Mouse (Mus musculus): Measurements from ENCODE around the gene Nek3. TPM values are rescaled to one million over a fixed set of nuclear protein-coding genes. Genes with fewer than 3 reads are reported as not detected.
"Not testable (repeated sequence)": the region's sequence is repeated elsewhere in the genome, so short reads cannot be mapped to it uniquely, and the experiment has no call there.

Gene Nek3
- polyA plus RNA-seq, 1 experiment from 2014 or later: 7.2 TPM

- 86% methylated on average over 4 of the region's 4 CpGs for WGBS
- peaks cover 16% of the 10 kb centered on the region; the same call in 1 of the 2 replicates for H3K36me3 ChIP-seq (ENCODE audit: poor library complexity, severe bottlenecking)
- H3K9ac ChIP-seq: no peak overlapping the region
- ATAC-seq: no peak
- H3K27ac ChIP-seq: no peak overlapping the region
- H3K9me3 ChIP-seq (replicated peaks): no peaks in the 10 kb centered on the region
- no peak overlapping the region for H3K4me3 ChIP-seq
- H3K4me1 ChIP-seq: no peaks in the 10 kb centered on the region
- no peaks in the 10 kb centered on the region for H3K27me3 ChIP-seq
- H3K4me2 ChIP-seq: no peak overlapping the region
Observed at GRCm38 (mm10) chr8:22141836-22142385, 24.3 kb downstream of the Nek3 start.

DNA sequence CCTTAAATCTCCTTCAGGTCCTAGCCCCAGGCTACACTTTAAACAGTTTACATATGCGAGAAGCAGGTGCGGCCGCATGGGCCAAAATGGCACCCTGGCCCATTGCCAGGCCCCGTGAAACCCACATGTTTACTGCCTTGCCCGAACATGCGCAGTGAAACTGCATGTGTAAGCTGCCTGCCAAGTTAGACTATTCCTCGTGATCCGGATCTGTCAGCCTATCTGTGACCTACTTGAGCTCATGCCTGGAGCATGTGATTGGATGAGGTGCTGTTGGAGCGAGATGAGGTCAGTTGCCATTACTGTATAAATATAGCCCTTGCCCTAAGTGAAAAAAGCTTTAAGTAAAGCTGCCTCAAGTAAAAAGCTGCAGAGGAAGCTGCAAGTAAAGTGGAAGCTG lies 29.8 kb downstream of the Nek3 start:
- H3K9me3 ChIP-seq (replicated peaks); H3K4me2 ChIP-seq; H3K4me3 ChIP-seq; ATAC-seq; H3K9ac ChIP-seq; H3K4me1 ChIP-seq; H3K27me3 ChIP-seq; H3K27ac ChIP-seq: not testable (repeated sequence)
- 85% methylated on average over 9 of the region's 9 CpGs for WGBS
- H3K36me3 ChIP-seq (ENCODE audit: poor library complexity, severe bottlenecking): peaks cover 13% of the 10 kb centered on the region

- WGBS: 88% methylated on average over 5 of the region's 5 CpGs
- H3K27ac ChIP-seq: no peak overlapping the region
- H3K4me1 ChIP-seq: no peaks in the 10 kb centered on the region
- no peak overlapping the region for H3K9ac ChIP-seq
- ATAC-seq: no peak
- peaks cover 18% of the 10 kb centered on the region for H3K36me3 ChIP-seq (ENCODE audit: poor library complexity, severe bottlenecking)
- H3K4me2 ChIP-seq: no peak overlapping the region
- H3K4me3 ChIP-seq: no peak overlapping the region
- no peaks in the 10 kb centered on the region for H3K27me3 ChIP-seq
- no peaks in the 10 kb centered on the region for H3K9me3 ChIP-seq (replicated peaks)
Observed at GRCm38 (mm10) chr8:22134750-22135135, 31.5 kb downstream of the Nek3 start.

DNA sequence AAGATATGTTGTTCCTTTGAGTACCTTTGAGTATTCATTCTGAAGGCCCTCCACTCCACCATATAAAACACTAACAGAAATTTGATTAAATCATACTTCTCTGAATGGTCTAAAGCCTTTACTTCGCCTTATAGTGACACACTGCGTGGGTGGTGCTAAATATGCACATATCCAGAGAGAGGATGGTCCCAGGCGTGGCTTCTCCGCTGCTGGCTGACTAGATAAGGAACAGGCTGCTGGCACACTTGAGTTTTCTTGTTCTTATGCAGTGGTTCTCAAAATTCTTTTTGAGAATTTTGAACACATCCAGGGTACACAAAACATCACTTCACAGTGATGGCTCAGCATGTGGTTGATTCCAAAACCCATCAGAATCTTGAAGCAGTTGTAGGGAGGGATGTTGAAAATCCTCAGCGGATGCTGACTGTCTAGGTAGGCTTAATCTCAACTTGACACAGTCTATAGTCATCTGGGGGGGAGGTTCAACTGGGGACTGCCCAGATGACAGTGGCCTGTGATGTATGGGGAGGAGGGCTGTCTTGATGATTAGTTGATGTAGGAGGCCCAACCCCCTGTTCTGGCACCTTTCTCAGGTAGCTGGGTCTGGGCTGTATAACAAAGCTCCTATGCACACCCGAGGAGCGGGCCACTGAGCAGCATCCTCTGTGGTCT lies 32.0 kb downstream of the Nek3 start:
- H3K9ac ChIP-seq: no peak overlapping the region
- no peak for ATAC-seq
- no peak overlapping the region for H3K4me2 ChIP-seq
- WGBS: 92% methylated on average over 7 of the region's 7 CpGs
- no peaks in the 10 kb centered on the region for H3K4me1 ChIP-seq
- H3K36me3 ChIP-seq (ENCODE audit: poor library complexity, severe bottlenecking): peaks cover 20% of the 10 kb centered on the region
- no peak overlapping the region for H3K4me3 ChIP-seq
- H3K9me3 ChIP-seq (replicated peaks): no peaks in the 10 kb centered on the region
- H3K27me3 ChIP-seq: no peaks in the 10 kb centered on the region
- no peak overlapping the region for H3K27ac ChIP-seq

GRCm38 (mm10) chr8:22132062-22132461 lies 34.2 kb downstream of the Nek3 start:
- ATAC-seq: no peak
- no peaks in the 10 kb centered on the region for H3K4me1 ChIP-seq
- H3K9me3 ChIP-seq (replicated peaks): no peaks in the 10 kb centered on the region
- H3K36me3 ChIP-seq (ENCODE audit: poor library complexity, severe bottlenecking): peaks cover 40% of the 10 kb centered on the region
- no peak overlapping the region for H3K4me3 ChIP-seq
- no peak overlapping the region for H3K27ac ChIP-seq
- no peaks in the 10 kb centered on the region for H3K27me3 ChIP-seq
- 91% methylated on average over 12 of the region's 12 CpGs for WGBS
- H3K9ac ChIP-seq: no peak overlapping the region
- H3K4me2 ChIP-seq: no peak overlapping the region

DNA sequence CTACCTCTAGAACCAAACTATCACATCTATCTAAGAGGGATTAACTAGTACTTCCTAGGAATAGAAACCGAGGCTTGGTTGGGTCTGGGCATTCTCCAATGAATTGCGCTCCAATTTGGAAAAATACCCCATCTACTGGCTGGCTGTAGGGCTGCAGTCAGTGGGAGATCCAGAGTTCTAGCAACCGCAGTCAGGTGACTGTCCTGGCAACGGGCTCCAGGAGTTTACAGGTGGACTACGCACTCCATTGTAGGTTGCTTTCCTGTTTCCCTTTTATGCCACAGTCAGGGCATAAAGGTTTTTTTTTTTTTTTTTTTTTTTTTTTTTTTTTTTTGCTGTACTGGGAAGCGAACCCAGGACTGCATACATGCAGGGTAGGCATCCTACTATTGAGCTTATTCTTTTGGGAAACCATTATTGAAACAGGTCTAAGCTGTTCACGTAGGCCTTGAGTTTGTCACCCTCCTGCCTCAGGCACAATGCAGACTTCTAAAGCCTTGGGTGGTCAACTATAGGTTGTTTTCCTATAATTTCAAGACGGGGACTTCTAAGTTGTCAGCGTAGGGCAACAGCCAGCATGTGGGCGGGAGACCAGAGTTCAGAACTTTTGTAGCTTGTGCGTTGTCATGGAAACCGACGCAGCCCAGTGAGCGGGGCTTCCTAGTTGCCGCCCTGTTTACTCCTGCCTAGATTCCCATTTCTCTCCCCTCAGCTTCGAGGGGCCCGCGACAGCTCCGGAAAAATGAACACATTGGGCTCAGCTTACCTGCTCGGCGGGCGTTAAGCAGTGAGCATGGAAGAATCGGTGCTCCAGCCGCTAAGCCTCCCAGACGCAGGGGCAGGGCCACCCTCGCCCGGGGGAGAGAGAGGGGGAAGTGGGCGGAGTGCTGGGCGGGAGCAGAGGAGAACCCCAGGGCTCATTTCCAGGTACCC lies 41.7 kb downstream of the Nek3 start, which contains the start of gene Nek5:
Gene Nek5 (minus strand): TSS at position 834 of the 933 bp plus-strand sequence.
- no peaks in the 10 kb centered on the region for H3K27me3 ChIP-seq
- H3K4me3 ChIP-seq: peak within 1 kb of the TSS; percentile 42
- no peaks in the 10 kb centered on the region for H3K9me3 ChIP-seq (replicated peaks)
- peak within 1 kb of the TSS; percentile 82 for H3K4me2 ChIP-seq
- WGBS: under 1% methylated on average over 29 of the region's 29 CpGs
- peaks cover 30% of the 10 kb centered on the region for H3K36me3 ChIP-seq (ENCODE audit: poor library complexity, severe bottlenecking)
- no peak within 1 kb of the TSS for H3K27ac ChIP-seq
- peak within 1 kb of the TSS; percentile 50 for H3K9ac ChIP-seq
- ATAC-seq: peak; percentile 86
- H3K4me1 ChIP-seq: peaks cover 7% of the 10 kb centered on the region

DNA sequence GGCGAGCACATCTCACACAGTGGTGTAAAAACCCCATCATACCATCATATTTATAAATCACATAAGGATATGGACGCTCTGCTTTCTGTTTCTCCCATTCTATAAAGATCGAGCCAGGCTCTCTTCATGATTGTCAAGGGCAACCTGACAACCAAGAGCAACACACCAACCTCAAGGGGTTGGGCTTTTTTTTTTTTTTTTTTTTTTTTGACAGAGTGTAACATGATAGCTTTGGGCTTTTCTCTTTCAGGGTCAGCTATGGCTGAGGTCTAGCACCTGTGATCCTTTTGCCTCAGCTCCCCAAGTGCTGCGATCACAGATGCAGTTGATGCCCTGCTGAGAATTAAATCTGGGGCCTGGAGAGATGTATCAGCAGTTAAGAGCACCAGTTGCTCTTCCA lies 59.2 kb downstream of the Nek3 start:
- Histone ChIP-seq H3K9me3 (replicated peaks) (no peaks in the 10 kb centered on the region), H3K36me3 (ENCODE audit: poor library complexity, severe bottlenecking) (no peaks in the 10 kb centered on the region), H3K4me3 (no peak overlapping the region), H3K4me1 (no peaks in the 10 kb centered on the region), H3K27me3 (no peaks in the 10 kb centered on the region), H3K9ac (no peak overlapping the region), H3K4me2 (no peak overlapping the region), H3K27ac (no peak overlapping the region)
- ATAC-seq: no peak
- WGBS: 80% methylated on average over 4 of the region's 4 CpGs

GRCm38 (mm10) chr8:22091568-22091967 lies 74.7 kb downstream of the Nek3 start:
- H3K36me3 ChIP-seq (ENCODE audit: poor library complexity, severe bottlenecking): no peaks in the 10 kb centered on the region
- H3K27ac ChIP-seq: no peak overlapping the region
- H3K4me3 ChIP-seq: no peak overlapping the region
- no peaks in the 10 kb centered on the region for H3K27me3 ChIP-seq
- no peak for ATAC-seq
- H3K9me3 ChIP-seq (replicated peaks): no peaks in the 10 kb centered on the region
- H3K9ac ChIP-seq: no peak overlapping the region
- no peak overlapping the region for H3K4me2 ChIP-seq
- no peaks in the 10 kb centered on the region for H3K4me1 ChIP-seq
- 65% methylated on average over 8 of the region's 8 CpGs for WGBS

- 91% methylated on average over 4 of the region's 4 CpGs for WGBS
- no peak for ATAC-seq
- Histone ChIP-seq H3K36me3 (ENCODE audit: poor library complexity, severe bottlenecking) (no peaks in the 10 kb centered on the region), H3K27me3 (no peaks in the 10 kb centered on the region), H3K9ac (no peak overlapping the region), H3K4me1 (no peaks in the 10 kb centered on the region), H3K4me2 (no peak overlapping the region), H3K9me3 (replicated peaks) (no peaks in the 10 kb centered on the region), H3K27ac (no peak overlapping the region), H3K4me3 (no peak overlapping the region)
Observed at GRCm38 (mm10) chr8:22089226-22089625, 77.0 kb downstream of the Nek3 start.

DNA sequence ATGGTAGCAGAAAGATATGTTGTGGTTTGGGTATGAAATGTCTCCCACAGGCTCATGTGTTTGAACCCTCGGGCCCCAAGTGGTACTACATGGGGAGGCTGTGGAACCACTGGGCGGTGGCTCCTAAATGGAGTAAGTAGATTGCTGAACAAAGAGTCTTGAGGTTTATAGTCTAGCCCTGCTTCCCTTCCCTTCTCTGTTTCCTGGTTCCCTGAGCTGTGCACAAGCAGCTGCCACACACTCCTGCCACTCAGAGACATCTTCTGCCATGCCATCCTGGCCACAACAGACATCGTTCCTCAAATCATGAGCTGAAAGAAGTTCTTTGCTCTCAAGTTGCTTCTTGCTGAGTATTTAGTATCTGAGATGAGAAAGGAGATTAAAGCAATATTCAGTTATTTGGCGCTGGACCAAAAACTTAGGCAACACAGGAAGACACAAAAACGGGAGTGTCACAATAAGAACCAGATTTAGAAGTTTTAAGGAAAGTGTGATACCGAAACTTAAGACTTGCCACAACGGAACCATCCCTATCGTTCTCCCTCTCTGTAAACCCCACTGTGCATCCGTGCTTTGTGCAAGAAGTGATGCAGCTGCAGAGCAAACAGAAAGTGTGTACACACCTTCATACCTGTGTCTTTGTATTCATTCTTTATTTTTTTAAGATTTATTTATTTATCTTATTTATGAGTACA lies 86.8 kb downstream of the Nek3 start:
- Histone ChIP-seq H3K9me3 (replicated peaks) (no peaks in the 10 kb centered on the region), H3K4me1 (no peaks in the 10 kb centered on the region)
- WGBS: 89% methylated on average over 9 of the region's 9 CpGs

More for the DNA sequence above, 86.8 kb downstream of the Nek3 start:
- H3K4me3 ChIP-seq: no peak overlapping the region
- H3K4me2 ChIP-seq: no peak overlapping the region
- no peaks in the 10 kb centered on the region for H3K36me3 ChIP-seq (ENCODE audit: poor library complexity, severe bottlenecking)
- H3K27me3 ChIP-seq: no peaks in the 10 kb centered on the region
- H3K27ac ChIP-seq: no peak overlapping the region
- no peak overlapping the region for H3K9ac ChIP-seq
- ATAC-seq: no peak

Measured in forebrain, embryonic 13.5 days (tissue).